8 mouse cellular contexts compared by ENCODE assay signal in genomic region chr1:189817810-189818209, GRCm38 (mm10).
A peak's percentile ranks its signal among the peaks of the same experiment; 100 is the strongest.
DNase-seq lines count a peak whose midpoint lies in the region; ATAC-seq lines count a peak whose summit lies in the region.

No protein-coding gene starts in this region.

- H3K27me3 ChIP-seq in heart, embryonic 10.5 days (ENCODE audit: insufficient read depth, poor library complexity, severe bottlenecking): no peaks in the 10 kb centered on the region
- H3K27me3 ChIP-seq in heart, embryonic 16.5 days (ENCODE audit: control insufficient read depth, insufficient read depth, low read length): no peaks in the 10 kb centered on the region
- H3K27me3 ChIP-seq in hindbrain, embryonic 11.5 days (ENCODE audit: control insufficient read depth, insufficient read depth, low read length): no peaks in the 10 kb centered on the region
- H3K27me3 ChIP-seq in forebrain, embryonic 11.5 days (ENCODE audit: control insufficient read depth, insufficient read depth, low read length): no peaks in the 10 kb centered on the region

- peak overlapping the region; percentile 19; the same call in 1 of the 2 replicates for H3K4me2 ChIP-seq in heart, embryonic 16.5 days (ENCODE audit: low read depth, low read length)
- no peak overlapping the region for H3K4me2 ChIP-seq in hindbrain, embryonic 11.5 days (replicated peaks; ENCODE audit: low read depth, low read length)
- H3K4me2 ChIP-seq in forebrain, embryonic 11.5 days (ENCODE audit: low read depth, low read length, severe bottlenecking): no peak overlapping the region

- H3K9ac ChIP-seq in heart, embryonic 16.5 days (ENCODE audit: low read length): no peak overlapping the region
- H3K9ac ChIP-seq in hindbrain, embryonic 11.5 days (ENCODE audit: low read depth, low read length): no peak overlapping the region
- no peak overlapping the region for H3K9ac ChIP-seq in forebrain, embryonic 11.5 days (ENCODE audit: low read length)

- no peak overlapping the region for H3K4me3 ChIP-seq in heart, embryonic 10.5 days
- no peak overlapping the region for H3K4me3 ChIP-seq in heart, embryonic 16.5 days (ENCODE audit: low read length)
- no peak overlapping the region for H3K4me3 ChIP-seq in hindbrain, embryonic 11.5 days (ENCODE audit: low read depth, low read length)
- no peak overlapping the region for H3K4me3 ChIP-seq in forebrain, embryonic 11.5 days (ENCODE audit: low read depth, low read length)

- ATAC-seq in heart, embryonic 16.5 days (replicated peaks; ENCODE audit: extremely low read depth, insufficient read depth, low FRiP score): peak; percentile 37; the same call in 1 of the 2 replicates
- ATAC-seq in hindbrain, embryonic 11.5 days (ENCODE audit: low FRiP score): no peak
- no peak for ATAC-seq in forebrain, embryonic 11.5 days (replicated peaks; ENCODE audit: low FRiP score)

- H3K27ac ChIP-seq in heart, embryonic 10.5 days: no peak overlapping the region
- H3K27ac ChIP-seq in heart, embryonic 16.5 days (ENCODE audit: low read length): peak overlapping the region; percentile 83
- no peak overlapping the region for H3K27ac ChIP-seq in hindbrain, embryonic 11.5 days (ENCODE audit: low read depth, low read length)
- H3K27ac ChIP-seq in forebrain, embryonic 11.5 days (ENCODE audit: low read depth, low read length): no peak overlapping the region

- DNase-seq in heart, adult 11 months: peak; percentile 97
- DNase-seq in heart, embryonic 10.5 days (ENCODE audit: low spot score): no peak
- DNase-seq in left cerebral cortex, adult 18-20 months (ENCODE audit: low spot score in 2 of 2): peak; percentile 61 to 71
- peak; percentile 21 for DNase-seq in right cerebral cortex, postnatal 4 days
- no peak for DNase-seq in hindbrain, embryonic 11.5 days (ENCODE audit: low spot score)
- no peak for DNase-seq in thymus, postnatal 4 days
- no peak for DNase-seq in forebrain, embryonic 11.5 days (ENCODE audit: low spot score)

- WGBS in heart, embryonic 10.5 days: 73% methylated on average over 9 of the region's 9 CpGs
- WGBS in heart, embryonic 16.5 days: 51% methylated on average over 9 of the region's 9 CpGs
- WGBS in hindbrain, embryonic 11.5 days: 86% methylated on average over 9 of the region's 9 CpGs
- WGBS in forebrain, embryonic 11.5 days: 88% methylated on average over 9 of the region's 9 CpGs

- H3K9me3 ChIP-seq in heart, embryonic 10.5 days: no peaks in the 10 kb centered on the region
- no peaks in the 10 kb centered on the region for H3K9me3 ChIP-seq in heart, embryonic 16.5 days (replicated peaks; ENCODE audit: control insufficient read depth, low read length)
- H3K9me3 ChIP-seq in hindbrain, embryonic 11.5 days (ENCODE audit: control insufficient read depth, low read length): no peaks in the 10 kb centered on the region
- no peaks in the 10 kb centered on the region for H3K9me3 ChIP-seq in forebrain, embryonic 11.5 days (ENCODE audit: control insufficient read depth, low read length)

- peaks cover 51% of the 10 kb centered on the region for H3K4me1 ChIP-seq in heart, embryonic 10.5 days
- peaks cover 38% of the 10 kb centered on the region for H3K4me1 ChIP-seq in heart, embryonic 16.5 days (ENCODE audit: control insufficient read depth, insufficient read depth, low read length)
- no peaks in the 10 kb centered on the region for H3K4me1 ChIP-seq in hindbrain, embryonic 11.5 days (replicated peaks; ENCODE audit: control insufficient read depth, insufficient read depth, low read length)
- no peaks in the 10 kb centered on the region for H3K4me1 ChIP-seq in forebrain, embryonic 11.5 days (replicated peaks; ENCODE audit: control insufficient read depth, insufficient read depth, low read length)

- H3K36me3 ChIP-seq in heart, embryonic 10.5 days: peaks cover 5% of the 10 kb centered on the region; the same call in 1 of the 2 replicates
- peaks cover 2% of the 10 kb centered on the region for H3K36me3 ChIP-seq in heart, embryonic 16.5 days (ENCODE audit: control insufficient read depth, insufficient read depth)
- H3K36me3 ChIP-seq in hindbrain, embryonic 11.5 days (ENCODE audit: control insufficient read depth, insufficient read depth, low read length): no peaks in the 10 kb centered on the region
- no peaks in the 10 kb centered on the region for H3K36me3 ChIP-seq in forebrain, embryonic 11.5 days (ENCODE audit: control insufficient read depth, insufficient read depth, low read length)

Comparison
In these comparisons a context has a peak if more than half of its experiments do, and no peak if none do; other contexts are left out.
1. DNase-seq: peak in heart, adult 11 months (single experiment), left cerebral cortex, adult 18-20 months (2 of 2) and right cerebral cortex, postnatal 4 days (single experiment); none in heart, embryonic 10.5 days (single experiment), hindbrain, embryonic 11.5 days (single experiment), thymus, postnatal 4 days (single experiment) and forebrain, embryonic 11.5 days (single experiment).